Mouse (Mus musculus): ENCODE measurements around the gene Lef1.

DNA sequence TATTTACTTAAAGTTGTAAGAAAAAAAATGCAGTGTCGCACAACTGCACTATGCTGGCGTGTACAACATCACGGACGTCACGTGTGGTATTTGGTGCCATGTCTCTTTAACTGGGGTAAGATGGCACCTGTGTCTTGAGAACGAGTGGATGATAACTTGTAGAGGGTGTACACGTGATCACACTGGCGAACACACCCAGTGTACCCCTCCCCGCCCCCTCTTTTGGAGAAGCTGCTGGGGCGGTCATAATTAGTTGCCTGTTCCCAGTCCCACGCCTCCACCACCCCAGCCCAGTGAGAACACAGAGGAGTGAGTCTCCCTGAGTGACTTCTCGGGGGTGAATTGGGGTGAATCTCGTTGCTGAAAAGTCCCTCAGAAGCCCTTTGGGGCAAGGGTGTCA is 5.8 kb downstream of the Lef1 start:
- TF ChIP-seq CTCF (IDR thresholded peaks at IDR 0.05; ENCODE audit: low read depth) (no peak), EP300 (IDR thresholded peaks at IDR 0.05; ENCODE audit: low read depth) (no peak)

All from liver, embryonic 14.5 days (tissue).